Mouse (Mus musculus): ENCODE results near the gene Slc25a38.

The Slc25a38 gene

GRCm38 (mm10) chr9:120110211-120111018 is at the start of gene Slc25a38:
TSS of gene Slc25a38 (plus strand) at chr9:120110374.
- peak; percentile 96 for DNase-seq

- no peak for DNase-seq
Observed at GRCm38 (mm10) chr9:120064317-120064716, 45.9 kb upstream of the Slc25a38 start.

DNA sequence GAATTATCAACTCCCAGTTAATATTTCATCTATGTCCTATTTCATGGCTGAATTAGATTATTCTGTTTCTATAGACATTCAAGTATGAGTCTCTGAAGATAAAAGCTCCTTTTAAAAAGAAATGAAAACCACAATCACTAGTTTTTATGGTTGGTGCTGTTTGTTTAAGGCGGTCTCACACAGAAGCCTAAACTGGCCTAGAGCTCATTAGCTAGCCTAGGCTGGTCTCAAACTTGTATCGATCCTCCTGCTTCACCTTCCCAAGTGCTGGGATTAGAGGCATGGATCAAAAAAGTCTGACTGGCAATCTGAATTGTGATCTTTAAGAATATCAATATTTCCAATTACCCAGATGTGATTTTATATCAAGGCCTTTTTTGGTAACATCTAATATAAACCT is 42.6 kb upstream of the Slc25a38 start:
- no peak for DNase-seq

- no peak for DNase-seq
Observed at GRCm38 (mm10) chr9:120068047-120068446, 42.1 kb upstream of the Slc25a38 start.

GRCm38 (mm10) chr9:120069779-120070178 is 40.4 kb upstream of the Slc25a38 start, which contains the start of gene Cx3cr1:
TSS of gene Cx3cr1 (minus strand) at chr9:120069879.
- DNase-seq, result no peak

GRCm38 (mm10) chr9:120071251-120071650 is 38.9 kb upstream of the Slc25a38 start:
- DNase-seq, result no peak

- peak; percentile 49 for DNase-seq
Observed at GRCm38 (mm10) chr9:120073169-120073568, 37.0 kb upstream of the Slc25a38 start.

GRCm38 (mm10) chr9:120074516-120074915 is 35.7 kb upstream of the Slc25a38 start:
- DNase-seq, result no peak

- no peak for DNase-seq
Observed at GRCm38 (mm10) chr9:120078241-120078640, 31.9 kb upstream of the Slc25a38 start.

DNA sequence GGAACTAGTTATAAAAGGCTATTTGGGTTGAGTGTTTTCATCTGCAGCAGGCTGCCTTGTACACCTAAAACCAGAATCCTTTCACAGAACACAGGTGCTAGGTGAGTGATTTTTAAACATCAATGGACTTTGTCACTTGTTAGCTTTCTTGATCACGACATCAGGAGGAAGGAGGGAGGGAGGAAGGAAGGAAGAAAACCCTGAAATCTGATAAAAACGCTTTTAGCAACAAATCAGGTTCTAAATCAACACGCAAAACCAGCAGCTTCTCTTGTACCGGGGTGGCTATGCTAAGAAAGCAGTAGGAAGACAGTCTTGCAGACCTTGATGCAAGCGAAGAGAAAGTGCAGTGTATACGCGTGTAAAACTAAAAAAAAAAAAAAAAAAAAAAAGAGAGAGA is 30.3 kb upstream of the Slc25a38 start:
- no peak for DNase-seq

DNA sequence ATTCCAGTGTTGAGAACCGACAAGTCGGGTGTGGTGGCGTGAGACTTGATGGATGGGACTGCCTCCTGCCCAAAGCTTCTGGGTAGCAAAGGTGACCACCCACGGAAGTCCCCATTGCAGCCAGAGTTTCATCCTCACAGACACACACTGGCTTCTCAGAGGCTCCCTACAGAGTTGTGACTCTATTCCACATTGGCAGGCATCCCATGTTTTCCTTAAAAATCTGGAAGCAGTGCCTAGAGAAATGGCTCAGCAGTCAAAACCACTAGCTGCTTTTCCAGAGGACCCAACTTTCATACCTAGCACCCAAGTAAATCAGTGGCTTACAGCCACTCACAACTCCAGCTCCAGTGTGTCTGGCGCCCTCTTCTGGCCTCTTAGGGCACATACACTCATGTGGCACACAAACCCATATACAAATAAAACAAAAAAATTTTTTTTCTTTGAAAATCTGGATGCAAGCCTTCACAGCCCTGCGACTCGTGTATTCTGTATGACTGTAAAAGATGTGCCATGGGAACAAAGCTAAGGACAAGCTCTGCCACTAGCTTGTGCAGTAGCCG is 29.5 kb upstream of the Slc25a38 start:
- peak; percentile 49 for DNase-seq

GRCm38 (mm10) chr9:120081247-120081646 is 28.9 kb upstream of the Slc25a38 start:
- DNase-seq, result no peak

- no peak for DNase-seq
Observed at GRCm38 (mm10) chr9:120081967-120082366, 28.2 kb upstream of the Slc25a38 start.

DNA sequence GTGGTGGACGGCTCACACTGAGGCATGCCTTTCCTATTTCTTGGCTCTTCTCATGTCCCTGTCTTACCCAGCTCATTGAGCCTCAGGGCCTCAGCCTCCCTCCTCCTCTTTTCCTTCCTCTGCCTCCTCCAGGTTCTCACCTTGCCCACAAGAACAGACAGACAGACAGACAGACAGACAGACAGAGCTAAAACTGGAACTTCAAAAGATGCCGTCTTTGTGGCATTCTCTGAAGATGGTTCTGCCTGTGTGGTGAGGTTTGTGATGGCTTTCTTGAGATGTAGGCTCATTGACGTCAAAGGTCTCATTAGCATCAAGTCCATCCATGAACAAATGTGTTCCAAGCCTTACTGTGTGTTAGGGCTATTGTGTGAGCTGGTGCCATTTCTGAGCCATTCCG is 27.5 kb upstream of the Slc25a38 start:
- DNase-seq, result no peak

DNA sequence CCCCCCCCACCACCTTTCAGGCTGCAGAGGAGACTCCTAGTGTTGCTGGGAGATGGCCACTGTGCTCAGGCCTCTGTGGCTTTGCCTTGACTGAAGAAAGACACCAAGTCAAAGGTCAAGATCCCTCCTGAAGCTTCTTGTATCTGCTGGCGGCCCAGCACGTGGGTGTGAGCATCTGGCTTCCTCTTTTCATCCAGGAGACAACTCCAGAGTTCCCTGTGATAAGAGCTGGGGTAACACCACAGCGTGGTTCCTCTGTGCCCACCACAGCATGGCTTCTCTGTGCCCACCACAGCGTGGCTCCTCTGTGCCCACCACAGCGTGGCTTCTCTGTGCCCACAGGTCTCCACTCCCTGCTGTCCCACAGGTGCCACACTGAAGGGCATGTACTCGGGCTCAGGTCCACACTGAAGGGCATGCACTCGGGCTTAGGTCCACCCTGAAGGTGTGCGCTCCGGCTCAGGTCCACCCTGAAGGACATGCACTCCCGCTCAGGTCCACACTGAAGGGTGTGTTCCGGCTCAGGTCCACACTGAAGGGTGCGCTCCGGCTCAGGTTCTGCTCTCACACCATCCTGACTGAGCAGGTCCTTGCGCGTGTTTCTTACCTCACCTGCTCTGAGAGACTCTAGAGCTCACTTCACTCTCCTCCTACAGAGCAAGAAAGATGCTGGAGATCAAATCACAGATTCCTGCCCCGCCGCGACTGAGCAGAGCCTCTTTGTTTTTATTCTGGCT is 26.8 kb upstream of the Slc25a38 start:
- DNase-seq, result no peak

DNA sequence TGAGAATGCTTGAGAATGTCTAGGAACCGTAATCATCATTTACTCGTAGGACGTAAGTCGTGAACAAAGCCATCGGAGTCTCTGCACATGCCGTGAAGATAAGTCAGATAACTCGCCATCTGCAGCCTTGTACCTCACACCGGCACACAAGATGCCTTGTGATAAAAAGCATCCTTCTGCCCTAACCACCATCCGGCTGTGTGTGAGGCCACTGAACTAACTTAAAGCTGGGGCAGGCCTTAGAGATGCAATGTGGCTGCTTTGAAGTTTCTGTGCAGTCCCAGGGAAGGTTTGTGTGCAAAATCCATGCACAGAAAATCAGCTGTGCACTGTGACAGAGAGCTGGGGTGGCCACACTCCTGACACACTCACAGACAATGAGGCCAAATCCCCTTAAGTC is 25.8 kb upstream of the Slc25a38 start:
- no peak for DNase-seq

DNA sequence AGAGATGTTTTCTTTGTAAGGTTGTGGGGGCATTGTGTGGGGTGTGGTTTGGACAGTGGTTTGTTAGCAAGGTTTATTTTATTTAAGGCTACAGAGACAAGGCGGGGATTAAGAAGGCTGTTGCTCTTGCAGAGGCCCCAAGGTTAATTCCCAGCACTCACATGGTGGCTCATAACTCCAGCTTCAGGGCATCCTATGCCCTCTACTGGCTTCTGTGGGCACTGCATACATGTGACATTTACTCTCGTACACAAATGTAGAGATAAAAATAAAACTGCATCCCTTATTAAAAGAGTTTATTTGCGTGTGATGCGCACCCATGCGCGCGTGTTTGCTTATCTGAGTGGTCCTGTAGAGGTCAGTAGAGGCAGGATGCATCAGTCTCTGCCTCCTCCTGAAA is 21.0 kb upstream of the Slc25a38 start:
- no peak for DNase-seq

DNA sequence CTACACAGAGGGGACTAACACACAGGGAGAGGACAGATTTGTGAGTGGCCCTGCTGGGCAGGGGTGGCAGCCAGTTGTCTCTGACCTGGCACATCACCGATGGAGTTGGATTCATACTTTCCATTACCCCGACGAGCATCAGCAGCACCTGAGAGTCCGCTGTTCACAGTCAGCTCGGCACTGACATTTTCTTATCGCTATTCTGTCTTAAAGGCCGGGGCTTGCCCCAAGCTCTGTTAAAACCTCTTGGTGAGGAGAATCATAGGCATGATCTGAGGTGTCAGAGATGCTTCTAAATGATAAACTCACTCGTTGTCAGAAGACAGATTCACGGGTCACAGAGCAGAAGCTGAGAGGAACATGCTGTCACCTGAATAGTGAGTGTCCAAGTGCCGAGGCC is 19.1 kb upstream of the Slc25a38 start:
- DNase-seq, result no peak

DNA sequence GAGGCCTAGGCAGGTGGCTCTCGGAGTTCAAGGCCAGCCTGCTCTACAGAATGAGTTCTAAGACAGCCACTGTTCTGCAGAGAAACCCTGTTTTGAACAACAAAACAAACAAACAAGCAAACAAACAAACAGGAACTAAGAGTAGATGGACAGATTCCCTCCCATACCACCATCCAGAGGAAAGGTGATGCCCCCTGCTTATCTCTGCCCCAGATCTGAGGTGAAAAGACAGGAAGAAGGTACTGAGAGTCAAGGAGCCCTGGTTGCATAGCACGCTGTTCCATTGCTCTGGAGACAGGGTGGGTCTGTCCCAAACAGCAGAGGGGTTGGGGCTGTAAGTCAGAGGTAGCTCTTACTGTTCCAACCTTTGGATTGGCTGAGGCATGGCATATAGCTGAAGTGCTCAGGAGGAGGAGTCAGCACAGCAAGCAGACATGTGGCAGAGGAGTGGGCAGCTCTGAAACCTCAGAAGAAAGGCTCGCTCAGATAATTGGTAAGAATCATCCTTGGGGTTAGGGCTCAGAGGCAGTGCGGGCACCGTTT is 18.4 kb upstream of the Slc25a38 start, which contains the start of gene Ccr8:
Ccr8 (plus strand) TSS at position 419 of the 543 bp plus-strand sequence.
- no peak for DNase-seq

DNA sequence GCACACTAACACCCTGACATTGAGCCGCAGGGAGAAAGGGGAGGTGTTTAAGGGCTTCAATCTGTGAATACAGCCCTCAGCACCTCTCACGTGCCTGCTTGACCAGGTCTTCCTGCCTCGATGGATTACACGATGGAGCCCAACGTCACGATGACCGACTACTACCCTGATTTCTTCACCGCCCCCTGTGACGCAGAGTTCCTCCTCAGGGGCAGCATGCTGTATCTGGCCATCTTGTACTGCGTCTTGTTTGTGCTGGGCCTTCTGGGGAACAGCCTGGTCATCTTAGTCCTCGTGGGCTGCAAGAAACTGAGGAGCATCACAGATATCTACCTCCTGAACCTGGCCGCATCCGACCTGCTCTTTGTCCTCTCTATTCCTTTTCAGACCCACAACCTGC is 16.5 kb upstream of the Slc25a38 start:
- DNase-seq, result no peak

GRCm38 (mm10) chr9:120095886-120096285 is 14.3 kb upstream of the Slc25a38 start:
- no peak for DNase-seq

DNA sequence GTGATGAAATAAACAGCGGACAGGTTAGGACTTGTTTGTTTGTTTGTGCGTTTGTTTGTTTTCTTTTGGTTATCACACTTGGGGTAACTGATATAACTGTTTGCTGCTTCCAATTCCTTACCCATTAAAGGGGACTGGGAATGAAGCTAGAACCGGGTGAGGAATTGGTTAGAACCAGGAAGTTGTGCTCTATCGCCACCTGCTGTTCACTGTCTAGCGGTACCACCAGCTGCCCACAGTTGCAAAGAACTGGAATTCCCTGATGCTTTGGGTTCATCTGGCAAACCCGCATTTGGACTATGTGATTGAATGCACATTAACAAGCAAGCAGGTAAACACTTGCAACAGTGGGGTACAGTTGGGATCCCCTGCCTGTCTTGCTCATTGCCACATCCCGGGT is 11.5 kb upstream of the Slc25a38 start:
- peak; percentile 59 for DNase-seq

DNA sequence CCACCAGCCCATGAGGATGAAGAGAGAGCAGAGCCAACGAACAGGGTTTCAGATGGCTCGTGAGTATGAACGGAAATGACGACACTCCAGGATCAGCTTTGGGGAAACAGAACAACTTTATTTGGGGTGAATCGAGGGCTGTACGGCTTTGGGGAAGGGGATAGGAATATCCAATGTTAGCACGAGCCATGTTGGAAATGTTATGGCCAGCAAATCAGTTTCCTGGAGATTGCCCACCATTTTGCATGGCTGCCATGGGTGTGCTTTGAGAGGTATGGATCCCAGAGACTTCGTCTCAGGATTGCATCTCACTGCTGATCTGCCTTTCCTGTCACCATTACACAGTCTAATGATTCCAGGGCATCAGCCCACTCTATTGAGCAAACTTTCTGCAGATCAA is 10.9 kb upstream of the Slc25a38 start:
- no peak for DNase-seq
